Mouse (Mus musculus) CH12.LX (cell line): ENCODE data around the gene Serpinb9b. TPM values are rescaled to one million over a fixed set of nuclear protein-coding genes. Genes with fewer than 3 reads are reported as not detected.

Experiments
- DNase-seq: peaks from one replicate; pipeline ENCODE4 v3.0.0-alpha.2; 2013; ENCODE audit errors: extremely low read depth
- H3K27ac ChIP-seq: 2 replicates; pipeline ENCODE4 v1.5.1; 2012; ENCODE audit warnings: low read depth, mild to moderate bottlenecking, control low read depth, moderate library complexity; ENCODE audit not compliant: insufficient read depth
- H3K27me3 ChIP-seq: replicated peaks from 2 replicates; pipeline ENCODE3; 2012; ENCODE audit warnings: inconsistent platforms
- H3K36me3 ChIP-seq, 2 experiments: replicated peaks in 1 of 2; 2 replicates each; pipeline versions ENCODE3 to v1.6.1; 2012; ENCODE audit warnings: inconsistent platforms in 1 of 2, low read length in 1 of 2, mild to moderate bottlenecking in 1 of 2, mixed read lengths in 1 of 2, moderate library complexity in 1 of 2; ENCODE audit not compliant: control insufficient read depth in 1 of 2, insufficient read depth in 1 of 2
- H3K4me1 ChIP-seq, 2 experiments: 2 replicates each; pipeline ENCODE4 v1.6.1; 2012; ENCODE audit warnings: inconsistent platforms in 1 of 2, moderate library complexity in 1 of 2; ENCODE audit not compliant: insufficient read depth in 2 of 2, control insufficient read depth in 1 of 2
- H3K4me2 ChIP-seq: 2 replicates; pipeline ENCODE4 v1.6.1; 2012; ENCODE audit warnings: low read depth, mild to moderate bottlenecking, control low read depth; ENCODE audit not compliant: poor library complexity, insufficient read depth, severe bottlenecking
- H3K4me3 ChIP-seq, 3 experiments: fragments of 150-350 bp in 1 of 3; sonication (generic) in 1 of 3; replicated peaks in 1 of 3; 2 replicates each; pipeline versions ENCODE3 to v1.5.1; 2011 to 2012; ENCODE audit warnings: low read depth in 2 of 3, low read length in 2 of 3, mild to moderate bottlenecking in 2 of 3, moderate library complexity in 2 of 3, control low read depth in 1 of 3, improper control_type of control experiment in 1 of 3, inconsistent platforms in 1 of 3, mixed read lengths in 1 of 3; ENCODE audit not compliant: poor library complexity in 1 of 3
- H3K79me2 ChIP-seq: replicated peaks from 2 replicates; pipeline ENCODE4 v1.6.1; 2012; ENCODE audit warnings: mild to moderate bottlenecking, moderate library complexity; ENCODE audit not compliant: control insufficient read depth, poor library complexity, insufficient read depth, severe bottlenecking; ENCODE audit errors: extremely low read depth
- H3K9ac ChIP-seq: 2 replicates; pipeline ENCODE4 v1.6.1; 2012; ENCODE audit warnings: low read depth, mild to moderate bottlenecking, control low read depth, moderate library complexity; ENCODE audit not compliant: insufficient read depth
- H3K9me3 ChIP-seq: replicated peaks from 2 replicates; pipeline ENCODE3; 2012; ENCODE audit warnings: low read length, inconsistent platforms, mixed read lengths
- BHLHE40 ChIP-seq: IDR thresholded peaks from 2 replicates; pipeline ENCODE4 v1.6.1; 2011; ENCODE audit warnings: mild to moderate bottlenecking, low read depth, low read length, improper control_type of control experiment
- CHD1 ChIP-seq: IDR thresholded peaks from 2 replicates; pipeline ENCODE4 v1.6.1; 2012; ENCODE audit warnings: low read depth, low read length, improper control_type of control experiment, inconsistent platforms
- CHD2 ChIP-seq: IDR thresholded peaks from 2 replicates; pipeline ENCODE4 v1.6.1; 2011; ENCODE audit warnings: low read length, improper control_type of control experiment
- CTCF ChIP-seq, 2 experiments: IDR thresholded peaks in 1 of 2; conservative IDR thresholded peaks in 1 of 2; 2 replicates each; pipeline ENCODE4 v1.5.1; 2011 to 2012; ENCODE audit warnings: low read depth in 2 of 2, low read length in 2 of 2, improper control_type of control experiment in 1 of 2, inconsistent platforms in 1 of 2, mild to moderate bottlenecking in 1 of 2, moderate library complexity in 1 of 2
- E2F4 ChIP-seq: IDR thresholded peaks from 2 replicates; pipeline ENCODE4 v1.6.1; 2011; ENCODE audit warnings: low read depth, low read length, improper control_type of control experiment; ENCODE audit not compliant: insufficient replicate concordance
- ELF1 ChIP-seq: IDR thresholded peaks from 2 replicates; pipeline ENCODE4 v1.6.1; 2014; ENCODE audit warnings: low read depth, mild to moderate bottlenecking, inconsistent platforms, low read length, improper control_type of control experiment
- EP300 ChIP-seq: IDR thresholded peaks from 2 replicates; pipeline ENCODE4 v1.6.1; 2011; ENCODE audit warnings: low read length, improper control_type of control experiment
- ETS1 ChIP-seq: conservative IDR thresholded peaks from 2 replicates; pipeline ENCODE4 v1.6.1; 2012; ENCODE audit warnings: low read depth, mild to moderate bottlenecking, inconsistent platforms, low read length, improper control_type of control experiment, moderate library complexity
- GABPA ChIP-seq: IDR thresholded peaks from 2 replicates; pipeline ENCODE4 v1.6.1; 2012; ENCODE audit warnings: low read depth, low read length, improper control_type of control experiment, inconsistent platforms; ENCODE audit not compliant: insufficient replicate concordance
- HCFC1 ChIP-seq: IDR thresholded peaks from 2 replicates; pipeline ENCODE4 v1.6.1; 2012; ENCODE audit warnings: low read depth, mild to moderate bottlenecking, inconsistent platforms, low read length, improper control_type of control experiment
- IRF4 ChIP-seq: IDR thresholded peaks from 2 replicates; pipeline ENCODE4 v1.6.1; 2014; ENCODE audit warnings: low read depth, mild to moderate bottlenecking, inconsistent platforms, low read length, improper control_type of control experiment
- KAT2A ChIP-seq: IDR thresholded peaks from 2 replicates; pipeline ENCODE4 v1.6.1; 2012; ENCODE audit warnings: low read length, improper control_type of control experiment, inconsistent platforms; ENCODE audit not compliant: insufficient replicate concordance
- MEF2A ChIP-seq: IDR thresholded peaks from 2 replicates; pipeline ENCODE4 v1.6.1; 2014; ENCODE audit warnings: low read depth, mild to moderate bottlenecking, inconsistent platforms, low read length, improper control_type of control experiment, borderline replicate concordance
- MXI1 ChIP-seq: IDR thresholded peaks from 2 replicates; pipeline ENCODE4 v1.6.1; 2011; ENCODE audit warnings: mild to moderate bottlenecking, low read depth, low read length, improper control_type of control experiment
- NRF1 ChIP-seq: IDR thresholded peaks from 2 replicates; pipeline ENCODE4 v1.6.1; 2014; ENCODE audit warnings: low read depth, mild to moderate bottlenecking, inconsistent platforms, low read length, improper control_type of control experiment, moderate library complexity
- POLR2AphosphoS2 ChIP-seq: IDR thresholded peaks from 2 replicates; pipeline ENCODE4 v1.6.1; 2011; ENCODE audit warnings: low read depth, low read length, improper control_type of control experiment
- SIN3A ChIP-seq: IDR thresholded peaks from 2 replicates; pipeline ENCODE4 v1.6.1; 2012; ENCODE audit warnings: low read length, improper control_type of control experiment, inconsistent platforms
- SMC3 ChIP-seq: IDR thresholded peaks from 2 replicates; pipeline ENCODE4 v1.6.1; 2011; ENCODE audit warnings: low read depth, low read length, improper control_type of control experiment
- TCF12 ChIP-seq: IDR thresholded peaks from 2 replicates; pipeline ENCODE4 v1.6.1; 2014; ENCODE audit warnings: low read depth, mild to moderate bottlenecking, inconsistent platforms, low read length, improper control_type of control experiment
- USF1 ChIP-seq: IDR thresholded peaks from 2 replicates; pipeline ENCODE4 v1.6.1; 2014; ENCODE audit warnings: low read depth, mild to moderate bottlenecking, inconsistent platforms, low read length, improper control_type of control experiment
- USF2 ChIP-seq: conservative IDR thresholded peaks from 2 replicates; pipeline ENCODE4 v1.6.1; 2011; ENCODE audit warnings: low read depth, low read length, improper control_type of control experiment
- ZC3H11A ChIP-seq: IDR thresholded peaks from 2 replicates; pipeline ENCODE4 v1.6.1; 2012; ENCODE audit warnings: low read depth, mild to moderate bottlenecking, inconsistent platforms, low read length, improper control_type of control experiment
- ZKSCAN1 ChIP-seq: IDR thresholded peaks from 2 replicates; pipeline ENCODE4 v1.6.1; 2012; ENCODE audit warnings: low read depth, inconsistent platforms, low read length, improper control_type of control experiment, borderline replicate concordance
- ZNF384 ChIP-seq: IDR thresholded peaks from 2 replicates; pipeline ENCODE4 v1.6.1; 2012; ENCODE audit warnings: low read depth, low read length, improper control_type of control experiment, inconsistent platforms
- dilution Hi-C: fragments of 300-500 bp; cut with MboI; formaldehyde crosslinking; loops from 2 replicates; pipeline ENCODE4 v1.14.3; 2020; ENCODE audit warnings: low sequenced_read_pairs; ENCODE audit not compliant: extremely low pct_unique_long_range_greater_than_20kb, extremely low pct_ligation_motif_present
- in situ Hi-C: fragments of 300-500 bp; cut with MboI; formaldehyde crosslinking; loops from 3 replicates; pipeline ENCODE4 v1.14.3; 2019; ENCODE audit warnings: low sequenced_read_pairs, low pct_ligation_motif_present, low pct_unique_long_range_greater_than_20kb, mixed read lengths
- polyA plus RNA-seq: library from polyadenylated mRNA; unstranded; fragments of >175 nt; gene quantifications from 2 replicates; pipeline ENCODE4 v1.2.1, GENCODE M21; 2012; ENCODE audit warnings: low read depth; ENCODE audit not compliant: insufficient read length
- total RNA-seq, 2 experiments: library from RNA; depleted of rRNA; stranded (reverse); fragments of 300-350 nt in 1 of 2; fragments of >200 nt in 1 of 2; gene quantifications; 2 replicates each; pipeline ENCODE4 v1.2.3; 2012 to 2014

The Serpinb9b gene
- total and polyA plus RNA-seq, 3 experiments = 0.24 TPM; not detected in 2

DNA sequence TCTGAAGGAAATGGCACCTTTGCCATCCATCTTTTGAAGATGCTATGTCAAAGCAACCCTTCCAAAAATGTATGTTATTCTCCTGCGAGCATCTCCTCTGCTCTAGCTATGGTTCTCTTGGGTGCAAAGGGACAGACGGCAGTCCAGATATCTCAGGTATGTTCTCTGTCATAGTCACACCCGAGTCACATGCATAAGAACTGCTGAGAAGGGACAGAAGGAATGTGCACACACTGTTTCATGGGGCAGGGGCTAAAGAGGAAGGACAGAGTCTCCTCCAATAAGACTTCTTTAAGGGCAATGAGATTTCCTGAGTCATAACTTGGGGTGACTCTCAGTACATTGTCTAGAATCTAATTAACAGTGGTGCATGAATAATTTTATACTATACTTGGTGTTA is 20.7 kb upstream of the Serpinb9b start:
- dilution Hi-C loops = no loop called here

DNA sequence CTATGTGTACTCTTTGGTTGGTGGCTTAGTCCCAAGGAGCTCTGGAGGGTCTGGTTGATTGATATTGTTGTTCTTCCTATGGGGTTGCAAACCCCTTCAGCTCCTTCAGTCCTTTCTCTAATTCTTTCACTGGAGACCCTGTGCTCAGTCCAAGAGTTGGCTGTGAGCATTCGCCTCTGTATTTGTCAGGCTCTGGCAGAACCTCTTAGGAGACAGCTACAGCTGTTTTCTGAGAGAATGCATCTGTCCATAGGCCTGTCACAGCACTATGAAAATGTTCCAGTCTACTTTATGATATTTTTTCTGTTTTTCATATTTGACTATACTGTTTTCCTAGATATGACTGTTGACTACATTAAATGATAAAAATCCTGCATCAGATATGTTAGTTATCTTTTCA is 14.8 kb upstream of the Serpinb9b start:
- Histone ChIP-seq H3K4me3 (no peak overlapping the region), H3K4me2 (no peak overlapping the region), H3K27me3 (no peaks in the 10 kb centered on the region), H3K4me1 (no peaks in the 10 kb centered on the region), H3K9me3 (peaks cover 2% of the 10 kb centered on the region), H3K79me2 (no peaks in the 10 kb centered on the region), H3K9ac (no peak overlapping the region), H3K27ac (no peak overlapping the region), H3K36me3 (peaks cover 0 to 61% of the 10 kb centered on the region in 2 experiments)
- in situ Hi-C loops (no loop called here), dilution Hi-C loops (no loop called here)
- TF ChIP-seq CHD1 (no peak), POLR2AphosphoS2 (no peak), USF1 (no peak), ZNF384 (no peak), ETS1 (no peak), USF2 (no peak), KAT2A (no peak), TCF12 (no peak), E2F4 (no peak), GABPA (no peak), IRF4 (no peak), CHD2 (no peak)
- no peak for DNase-seq

More for the DNA sequence above, 20.7 kb upstream of the Serpinb9b start:
- Histone ChIP-seq H3K79me2 (no peaks in the 10 kb centered on the region), H3K9me3 (no peaks in the 10 kb centered on the region), H3K4me2 (no peak overlapping the region), H3K27ac (no peak overlapping the region), H3K9ac (no peak overlapping the region), H3K36me3 (peaks cover 0 to 34% of the 10 kb centered on the region in 2 experiments), H3K4me3 (no peak overlapping the region), H3K27me3 (no peaks in the 10 kb centered on the region), H3K4me1 (peaks cover 0 to 24% of the 10 kb centered on the region in 2 experiments; a peak in 2 of 4 replicates)
- DNase-seq = no peak
- in situ Hi-C loops = loop anchor here (10.0 kb wide), 1 partner anchor 68 kb away; the partner anchor contains the start of gene Serpinb1b
- TF ChIP-seq SMC3 (no peak), GABPA (no peak), ZNF384 (no peak), HCFC1 (no peak), ZC3H11A (no peak), TCF12 (no peak), ETS1 (no peak), SIN3A (no peak), MXI1 (no peak), EP300 (no peak), BHLHE40 (no peak), ZKSCAN1 (no peak), NRF1 (no peak), MEF2A (no peak), CTCF (conservative IDR thresholded peaks at IDR 0.05 in 1 of 2, IDR thresholded peaks at IDR 0.05 in 1 of 2; ENCODE audit: low read depth in 2 of 2, low read length in 2 of 2) (no peak), ELF1 (no peak)
